Mouse (Mus musculus): ENCODE measurements around the gene Tob2. TPM values are rescaled to one million over a fixed set of nuclear protein-coding genes. Genes with fewer than 3 reads are reported as not detected.

The Tob2 gene
- polyA plus RNA-seq, 1 experiment from 2014 or later: 12.9 TPM

- Histone ChIP-seq H3K36me3 (ENCODE audit: control insufficient read depth, insufficient read depth, low read length) (no peaks in the 10 kb centered on the region), H3K27ac (ENCODE audit: low read depth, low read length) (no peak overlapping the region), H3K4me1 (ENCODE audit: control insufficient read depth, insufficient read depth, low read length) (no peaks in the 10 kb centered on the region; the same call in 1 of the 2 replicates), H3K4me3 (ENCODE audit: low read depth, low read length) (peak overlapping the region; percentile 13; the same call in 1 of the 2 replicates), H3K9me3 (ENCODE audit: control insufficient read depth, low read length) (no peaks in the 10 kb centered on the region), H3K9ac (ENCODE audit: low read length) (peak overlapping the region; percentile 31), H3K27me3 (ENCODE audit: control insufficient read depth, insufficient read depth, low read length) (no peaks in the 10 kb centered on the region), H3K4me2 (peak overlapping the region; percentile 39)
- 2% methylated on average over 33 of the region's 33 CpGs for WGBS
- DNase-seq (ENCODE audit: low spot score, missing footprints) (peak; percentile 88), ATAC-seq (ENCODE audit: low FRiP score) (peak; percentile 75)
Measured at GRCm38 (mm10) chr15:81836124-81836821, 22.3 kb downstream of the Tob2 start.

GRCm38 (mm10) chr15:81835007-81835880 is 23.4 kb downstream of the Tob2 start:
- WGBS: 76% methylated on average over 10 of the region's 10 CpGs
- H3K27ac ChIP-seq (ENCODE audit: low read depth, low read length): no peak overlapping the region
- ATAC-seq (ENCODE audit: low FRiP score): no peak
- no peak overlapping the region for H3K4me3 ChIP-seq (ENCODE audit: low read depth, low read length)
- H3K9ac ChIP-seq (ENCODE audit: low read length): no peak overlapping the region
- H3K4me2 ChIP-seq: no peak overlapping the region
- DNase-seq (ENCODE audit: low spot score, missing footprints): peak; percentile 79
- no peaks in the 10 kb centered on the region for H3K27me3 ChIP-seq (ENCODE audit: control insufficient read depth, insufficient read depth, low read length)
- no peaks in the 10 kb centered on the region for H3K36me3 ChIP-seq (ENCODE audit: control insufficient read depth, insufficient read depth, low read length)
- H3K9me3 ChIP-seq (ENCODE audit: control insufficient read depth, low read length): no peaks in the 10 kb centered on the region
- no peaks in the 10 kb centered on the region; the same call in 1 of the 2 replicates for H3K4me1 ChIP-seq (ENCODE audit: control insufficient read depth, insufficient read depth, low read length)

GRCm38 (mm10) chr15:81834171-81834841 is 24.3 kb downstream of the Tob2 start:
- no peak overlapping the region for H3K4me3 ChIP-seq (ENCODE audit: low read depth, low read length)
- H3K36me3 ChIP-seq (ENCODE audit: control insufficient read depth, insufficient read depth, low read length): no peaks in the 10 kb centered on the region
- DNase-seq (ENCODE audit: low spot score, missing footprints) (peak; percentile 70), ATAC-seq (ENCODE audit: low FRiP score) (no peak)
- no peak overlapping the region for H3K9ac ChIP-seq (ENCODE audit: low read length)
- H3K9me3 ChIP-seq (ENCODE audit: control insufficient read depth, low read length): no peaks in the 10 kb centered on the region
- H3K27me3 ChIP-seq (ENCODE audit: control insufficient read depth, insufficient read depth, low read length): no peaks in the 10 kb centered on the region
- H3K27ac ChIP-seq (ENCODE audit: low read depth, low read length): no peak overlapping the region
- H3K4me2 ChIP-seq: no peak overlapping the region
- H3K4me1 ChIP-seq (ENCODE audit: control insufficient read depth, insufficient read depth, low read length): no peaks in the 10 kb centered on the region; the same call in 1 of the 2 replicates
- 55% methylated on average over 3 of the region's 3 CpGs for WGBS

- ATAC-seq (ENCODE audit: low FRiP score) (no peak), DNase-seq (ENCODE audit: low spot score, missing footprints) (no peak)
- Histone ChIP-seq H3K4me2 (no peak overlapping the region), H3K9me3 (ENCODE audit: control insufficient read depth, low read length) (no peaks in the 10 kb centered on the region), H3K9ac (ENCODE audit: low read length) (no peak overlapping the region), H3K4me3 (ENCODE audit: low read depth, low read length) (no peak overlapping the region), H3K27me3 (ENCODE audit: control insufficient read depth, insufficient read depth, low read length) (no peaks in the 10 kb centered on the region), H3K27ac (ENCODE audit: low read depth, low read length) (no peak overlapping the region), H3K4me1 (ENCODE audit: control insufficient read depth, insufficient read depth, low read length) (no peaks in the 10 kb centered on the region; the same call in 1 of the 2 replicates), H3K36me3 (ENCODE audit: control insufficient read depth, insufficient read depth, low read length) (no peaks in the 10 kb centered on the region)
- 76% methylated on average over 4 of the region's 4 CpGs for WGBS
Measured at GRCm38 (mm10) chr15:81833481-81833880, 25.1 kb downstream of the Tob2 start.

- Histone ChIP-seq H3K27me3 (ENCODE audit: control insufficient read depth, insufficient read depth, low read length) (no peaks in the 10 kb centered on the region), H3K36me3 (ENCODE audit: control insufficient read depth, insufficient read depth, low read length) (no peaks in the 10 kb centered on the region), H3K9me3 (ENCODE audit: control insufficient read depth, low read length) (no peaks in the 10 kb centered on the region), H3K9ac (ENCODE audit: low read length) (no peak overlapping the region), H3K4me2 (no peak overlapping the region), H3K4me3 (ENCODE audit: low read depth, low read length) (no peak overlapping the region), H3K4me1 (ENCODE audit: control insufficient read depth, insufficient read depth, low read length) (no peaks in the 10 kb centered on the region; the same call in 1 of the 2 replicates), H3K27ac (ENCODE audit: low read depth, low read length) (no peak overlapping the region)
- DNase-seq (ENCODE audit: low spot score, missing footprints): peak; percentile 72
- WGBS: 96% methylated on average over 3 of the region's 3 CpGs
- no peak for ATAC-seq (ENCODE audit: low FRiP score)
Measured at GRCm38 (mm10) chr15:81832219-81832618, 26.4 kb downstream of the Tob2 start.

- Histone ChIP-seq H3K9me3 (ENCODE audit: control insufficient read depth, low read length) (no peaks in the 10 kb centered on the region), H3K4me2 (no peak overlapping the region), H3K27me3 (ENCODE audit: control insufficient read depth, insufficient read depth, low read length) (no peaks in the 10 kb centered on the region), H3K36me3 (ENCODE audit: control insufficient read depth, insufficient read depth, low read length) (peaks cover 2% of the 10 kb centered on the region; the same call in 1 of the 2 replicates), H3K9ac (ENCODE audit: low read length) (no peak overlapping the region), H3K4me3 (ENCODE audit: low read depth, low read length) (no peak overlapping the region), H3K4me1 (ENCODE audit: control insufficient read depth, insufficient read depth, low read length) (no peaks in the 10 kb centered on the region; the same call in 1 of the 2 replicates), H3K27ac (ENCODE audit: low read depth, low read length) (no peak overlapping the region)
- ATAC-seq (ENCODE audit: low FRiP score) (peak; percentile 94), DNase-seq (ENCODE audit: low spot score, missing footprints) (peak; percentile 98)
- WGBS: 14% methylated on average over 24 of the region's 24 CpGs
Measured at GRCm38 (mm10) chr15:81831136-81831825, 27.3 kb downstream of the Tob2 start.

GRCm38 (mm10) chr15:81830530-81830929 is 28.1 kb downstream of the Tob2 start:
- Histone ChIP-seq H3K4me2 (no peak overlapping the region), H3K9me3 (ENCODE audit: control insufficient read depth, low read length) (no peaks in the 10 kb centered on the region), H3K9ac (ENCODE audit: low read length) (no peak overlapping the region), H3K4me3 (ENCODE audit: low read depth, low read length) (no peak overlapping the region), H3K36me3 (ENCODE audit: control insufficient read depth, insufficient read depth, low read length) (peaks cover 6% of the 10 kb centered on the region), H3K27me3 (ENCODE audit: control insufficient read depth, insufficient read depth, low read length) (no peaks in the 10 kb centered on the region), H3K27ac (ENCODE audit: low read depth, low read length) (no peak overlapping the region), H3K4me1 (ENCODE audit: control insufficient read depth, insufficient read depth, low read length) (no peaks in the 10 kb centered on the region; the same call in 1 of the 2 replicates)
- DNase-seq (ENCODE audit: low spot score, missing footprints) (no peak), ATAC-seq (ENCODE audit: low FRiP score) (no peak)
- 90% methylated on average over 4 of the region's 4 CpGs for WGBS

- H3K4me2 ChIP-seq: no peak overlapping the region
- no peak overlapping the region for H3K4me3 ChIP-seq (ENCODE audit: low read depth, low read length)
- no peaks in the 10 kb centered on the region for H3K4me1 ChIP-seq (ENCODE audit: control insufficient read depth, insufficient read depth, low read length)
- DNase-seq (ENCODE audit: low spot score, missing footprints) (no peak), ATAC-seq (ENCODE audit: low FRiP score) (no peak)
- H3K27ac ChIP-seq (ENCODE audit: low read depth, low read length): no peak overlapping the region
- no peaks in the 10 kb centered on the region for H3K27me3 ChIP-seq (ENCODE audit: control insufficient read depth, insufficient read depth, low read length)
- H3K36me3 ChIP-seq (ENCODE audit: control insufficient read depth, insufficient read depth, low read length): peaks cover 6% of the 10 kb centered on the region
- H3K9me3 ChIP-seq (ENCODE audit: control insufficient read depth, low read length): no peaks in the 10 kb centered on the region
- no peak overlapping the region for H3K9ac ChIP-seq (ENCODE audit: low read length)
- WGBS: 65% methylated on average over 2 of the region's 2 CpGs
Measured at GRCm38 (mm10) chr15:81829208-81829580, 29.4 kb downstream of the Tob2 start.
